Mouse (Mus musculus) duodenum, adult 2 months (tissue): ENCODE data around the gene Agpat2. TPM values are rescaled to one million over a fixed set of nuclear protein-coding genes. Genes with fewer than 3 reads are reported as not detected.

Source experiments
- polyA plus RNA-seq: library from polyadenylated mRNA; depleted of rRNA; stranded (reverse); fragments of >200 nt; gene quantifications from 2 replicates; pipeline ENCODE4 v1.2.3, GENCODE M21; 2012; ENCODE audit warnings: low replicate concordance; rRNA removed

The Agpat2 gene
- 242 and 435 TPM in 2 replicates for polyA plus RNA-seq

GRCm38 (mm10) chr2:26603720-26604671, at the start of gene Agpat2:
TSS of gene Agpat2 (minus strand) at chr2:26604417.

GRCm38 (mm10) chr2:26627921-26628739, 23.9 kb upstream of the Agpat2 start, which contains the start of gene Fam69b:
TSS of gene Fam69b (plus strand) at chr2:26628457.

GRCm38 (mm10) chr2:26586294-26587043, 17.7 kb downstream of the Agpat2 start, which contains the start of gene Gm20532:
TSS of gene Gm20532 (plus strand) at chr2:26586639.

GRCm38 (mm10) chr2:26579714-26580113, 24.5 kb downstream of the Agpat2 start, which contains the start of gene Egfl7:
TSS of gene Egfl7 (plus strand) at chr2:26580014.

Other genes with a start within 250 kb of the Agpat2 start
- 2.8 and 3.7 TPM in 2 replicates for gene Card9, start 243.5 kb downstream of the Agpat2 start, polyA plus RNA-seq
- 19.9 and 28.1 TPM in 2 replicates for gene Snapc4, start 223.8 kb downstream of the Agpat2 start, polyA plus RNA-seq
- gene Entr1, start 215.1 kb downstream of the Agpat2 start, polyA plus RNA-seq = 46.8 and 50.7 TPM in 2 replicates
- 11.9 and 37.6 TPM in 2 replicates for gene Pmpca, start 215.1 kb downstream of the Agpat2 start, polyA plus RNA-seq
- 11.2 and 15.5 TPM in 2 replicates for gene Inpp5e, start 195.2 kb downstream of the Agpat2 start, polyA plus RNA-seq
- 53.8 and 75.0 TPM in 2 replicates for gene Sec16a, start 159.2 kb downstream of the Agpat2 start, polyA plus RNA-seq
- gene Notch1, start 87.8 kb downstream of the Agpat2 start, polyA plus RNA-seq = 10.2 and 14.7 TPM in 2 replicates
- gene Egfl7, start 24.4 kb downstream of the Agpat2 start, polyA plus RNA-seq = 110 and 122 TPM in 2 replicates
- gene Gm20532, start 17.8 kb downstream of the Agpat2 start, polyA plus RNA-seq = not detected in 2 replicates
- gene Fam69b, start 24.0 kb upstream of the Agpat2 start, polyA plus RNA-seq = 5.5 and 9.1 TPM in 2 replicates
- gene Lcn4, start 66.9 kb upstream of the Agpat2 start, polyA plus RNA-seq = not detected in 2 replicates